ENCODE assay signal across 17 mouse cellular contexts in genomic region chr12:8287970-8288369, GRCm38 (mm10). TPM values are rescaled to one million over a fixed set of nuclear protein-coding genes. Genes with fewer than 3 reads are reported as not detected.
A peak's percentile ranks its signal among the peaks of the same experiment; 100 is the strongest.
DNase-seq lines count a peak whose midpoint lies in the region; ATAC-seq and TF ChIP-seq lines count a peak whose summit lies in the region.
"Had no signal": no experiment of that assay in that cellular context is flagged by ENCODE, and none has a peak within 500 bp of the region (broad histone marks: within the 10 kb centered on the region; RNA-seq: fewer than 3 reads in every experiment).

No protein-coding gene starts in this region.

- no peaks in the 10 kb centered on the region for H3K36me3 ChIP-seq in thymus, adult 2 months (ENCODE audit: control insufficient read depth, insufficient read depth, low read length)

- 66% methylated on average over 3 of the region's 3 CpGs for WGBS in thymus, adult 2 months

- H3K4me3 ChIP-seq in thymus, adult 2 months (ENCODE audit: control insufficient read depth, insufficient read depth, low read length), result no peak overlapping the region
- H3K4me3 ChIP-seq: embryonic facial prominence, embryonic 15.5 days; liver, embryonic 15.5 days; midbrain, embryonic 10.5 days had no signal

- peak; percentile 21 for DNase-seq in CD4-positive, CD25-positive, alpha-beta regulatory T cell, adult 2 months (ENCODE audit: low read depth, low spot score)
- DNase-seq in kidney, postnatal 10 days, result peak; percentile 27
- no peak for DNase-seq in kidney, adult 9 months
- peak; percentile 25 for DNase-seq in thymus, postnatal 25 days
- no peak for DNase-seq in thymus, adult 2 months
- DNase-seq in cerebellum, postnatal 14 days, result no peak
- DNase-seq: adrenal gland, postnatal 25 days; gastrocnemius, postnatal 14 days; heart, postnatal 14 days had no signal

- H3K27me3 ChIP-seq in thymus, adult 2 months (ENCODE audit: control insufficient read depth, insufficient read depth, low read length), result no peaks in the 10 kb centered on the region
- H3K27me3 ChIP-seq: embryonic facial prominence, embryonic 15.5 days; liver, embryonic 15.5 days had no signal

- no peaks in the 10 kb centered on the region for H3K4me1 ChIP-seq in thymus, adult 2 months (replicated peaks; ENCODE audit: control insufficient read depth, insufficient read depth, low read length)
- H3K4me1 ChIP-seq: embryonic facial prominence, embryonic 15.5 days; liver, embryonic 15.5 days had no signal

- ATAC-seq in CD4-positive, CD25-positive, alpha-beta regulatory T cell, adult 4 months, result no peak
- no peak; the same call in 1 of the 2 replicates for ATAC-seq in granulocyte monocyte progenitor cell, adult 5-6 weeks (replicated peaks; ENCODE audit: poor library complexity, severe bottlenecking)
- ATAC-seq: forebrain, embryonic 16.5 days; inflammation-experienced regulatory T-cells, adult 6 months had no signal

- H3K27ac ChIP-seq in thymus, adult 2 months (ENCODE audit: control insufficient read depth, insufficient read depth, low read length), result no peak overlapping the region
- H3K27ac ChIP-seq: embryonic facial prominence, embryonic 15.5 days; liver, embryonic 15.5 days; midbrain, embryonic 10.5 days had no signal

- no peak for TF ChIP-seq POLR2A in thymus, adult 2 months (IDR thresholded peaks at IDR 0.05; ENCODE audit: control insufficient read depth, extremely low read depth, insufficient read depth, low read length, poor library complexity)

- TF ChIP-seq CTCF in thymus, adult 2 months (IDR thresholded peaks at IDR 0.05; ENCODE audit: borderline replicate concordance, control insufficient read depth, extremely low read depth, insufficient read depth, low read length, poor library complexity), result no peak

RNA-seq across cellular contexts. Expression of gene Gdf7, which starts 13.8 kb away (rescaled TPM):
- polyA plus RNA-seq in CD4-positive, CD25-positive, alpha-beta regulatory T cell, adult 4 months (2017; shearing (Covaris generic)), result not detected
- polyA plus RNA-seq in thymus, adult 2 months (2012; rRNA removed), result 2.3 and 3.5 TPM in 2 replicates
- not detected in 2 replicates for total RNA-seq in granulocyte monocyte progenitor cell, adult 5-6 weeks (2014; fragmentation: Nextera tagmentation)
- not detected in 2 replicates for total RNA-seq in granulocyte monocyte progenitor cell, adult 5-6 weeks (2017)
- total RNA-seq: adrenal gland, postnatal 25 days; gastrocnemius, postnatal 14 days had no signal
- polyA plus RNA-seq: forebrain, embryonic 16.5 days; inflammation-experienced regulatory T-cells, adult 6 months; liver, embryonic 15.5 days; stomach, embryonic 14.5 days had no signal

RNA-seq across cellular contexts. Expression of gene Hs1bp3, which starts 25.3 kb away (rescaled TPM):
- polyA plus RNA-seq in CD4-positive, CD25-positive, alpha-beta regulatory T cell, adult 4 months (2017; shearing (Covaris generic)), result 10 to 100 TPM in 1 of 2 experiments, 1 to 10 TPM in 1; 5.6 to 13.0 TPM
- polyA plus RNA-seq in thymus, adult 2 months (2012; rRNA removed), result 12.4 and 14.3 TPM in 2 replicates
- 5.4 and 19.9 TPM in 2 replicates for total RNA-seq in granulocyte monocyte progenitor cell, adult 5-6 weeks (2014; fragmentation: Nextera tagmentation)
- total RNA-seq in granulocyte monocyte progenitor cell, adult 5-6 weeks (2017), result 5.8 and 11.2 TPM in 2 replicates

Comparison
In these comparisons a context has a peak if more than half of its experiments do, and no peak if none do; other contexts are left out.
1. DNase-seq: peak in CD4-positive, CD25-positive, alpha-beta regulatory T cell, adult 2 months (single experiment), kidney, postnatal 10 days (single experiment) and thymus, postnatal 25 days (single experiment); none in kidney, adult 9 months (single experiment), thymus, adult 2 months (single experiment) and cerebellum, postnatal 14 days (0 of 2).